Mouse (Mus musculus): Measurements from ENCODE around the gene Tmco2. TPM values are rescaled to one million over a fixed set of nuclear protein-coding genes. Genes with fewer than 3 reads are reported as not detected.

Gene Tmco2
- not detected in 2 replicates for polyA plus RNA-seq (2021; fragmentation: Nextera tagmentation)
- long read RNA-seq, experiment 1: 0 reads
- long read RNA-seq, experiment 2: 0 reads

GRCm38 (mm10) chr4:121109126-121109525, at the start of gene Tmco2:
TSS of gene Tmco2 (minus strand) at chr4:121109226.

GRCm38 (mm10) chr4:121097650-121098378, 11.2 kb downstream of the Tmco2 start, which contains the start of gene Zmpste24:
TSS of gene Zmpste24 (minus strand) at chr4:121098241.

Other genes with a start within 250 kb of the Tmco2 start
- gene Exo5, start 184.2 kb downstream of the Tmco2 start, polyA plus RNA-seq (2021; fragmentation: Nextera tagmentation): 8.4 and 8.6 TPM in 2 replicates
- 1.0 and 1.7 TPM in 2 replicates for gene Zfp69, start 157.5 kb downstream of the Tmco2 start, polyA plus RNA-seq (2021; fragmentation: Nextera tagmentation)
- gene Smap2, start 92.0 kb downstream of the Tmco2 start, polyA plus RNA-seq (2021; fragmentation: Nextera tagmentation): 19.2 and 20.1 TPM in 2 replicates
- 2.1 and 2.3 TPM in 2 replicates for gene Col9a2, start 69.8 kb downstream of the Tmco2 start, polyA plus RNA-seq (2021; fragmentation: Nextera tagmentation)
- 6.8 and 9.4 TPM in 2 replicates for gene Zmpste24, start 11.0 kb downstream of the Tmco2 start, polyA plus RNA-seq (2021; fragmentation: Nextera tagmentation)
- gene Rlf, start 105.9 kb upstream of the Tmco2 start, polyA plus RNA-seq (2021; fragmentation: Nextera tagmentation): 6.3 and 8.2 TPM in 2 replicates
- gene Gm12888, start 215.7 kb upstream of the Tmco2 start, polyA plus RNA-seq (2021; fragmentation: Nextera tagmentation): not detected in 2 replicates

Measured in layer of hippocampus, adult 6 months (tissue).